Mouse (Mus musculus): ENCODE measurements around the gene Rnd2. TPM values are rescaled to one million over a fixed set of nuclear protein-coding genes. Genes with fewer than 3 reads are reported as not detected.
A peak's percentile ranks its signal among the peaks of the same experiment; 100 is the strongest.
"Not testable (repeated sequence)": the region's sequence is repeated elsewhere in the genome, so short reads cannot be mapped to it uniquely, and the experiment has no call there.

Rnd2 gene
- polyA plus RNA-seq, 1 experiment: 19.2 TPM

- Histone ChIP-seq H3K79me3 (ENCODE audit: low read depth) (peaks cover 6% of the 10 kb centered on the region), H3ac (ENCODE audit: control insufficient read depth, insufficient read length, low read depth) (no peak overlapping the region), H3K36me3 (ENCODE audit: control insufficient read depth, insufficient read depth) (peaks cover 47% of the 10 kb centered on the region), H3K27me3 (ENCODE audit: control insufficient read depth, insufficient read depth, insufficient read length) (no peaks in the 10 kb centered on the region), H3K79me2 (ENCODE audit: control insufficient read depth, insufficient read depth) (peaks cover 32% of the 10 kb centered on the region), H3K4me3 (ENCODE audit: insufficient read depth, poor library complexity, severe bottlenecking) (no peak overlapping the region)
- TF ChIP-seq MAX (IDR thresholded peaks at IDR 0.05) (no peak), FOSL1 (IDR thresholded peaks at IDR 0.05; ENCODE audit: insufficient read depth, low read length, poor library complexity, severe bottlenecking) (no peak), CEBPB (IDR thresholded peaks at IDR 0.05; ENCODE audit: low read depth) (no peak), MYOD1 (IDR thresholded peaks at IDR 0.05; ENCODE audit: control insufficient read depth, insufficient read length, low read depth) (no peak), MYOG (IDR thresholded peaks at IDR 0.05; ENCODE audit: control insufficient read depth, extremely low read depth, insufficient read length) (no peak), CTCF (IDR thresholded peaks at IDR 0.05; ENCODE audit: control insufficient read depth, insufficient read depth, insufficient read length) (no peak), USF1 (IDR thresholded peaks at IDR 0.05; ENCODE audit: low read depth) (no peak)
These were observed 2.0 kb upstream of the Rnd2 start for GRCm38 (mm10) chr11:101462583-101463440.

- Histone ChIP-seq H3K79me2 (ENCODE audit: control insufficient read depth, insufficient read depth) (peaks cover 32% of the 10 kb centered on the region), H3K27me3 (ENCODE audit: control insufficient read depth, insufficient read depth, insufficient read length) (no peaks in the 10 kb centered on the region), H3K79me3 (ENCODE audit: low read depth) (peaks cover 6% of the 10 kb centered on the region), H3ac (ENCODE audit: control insufficient read depth, insufficient read length, low read depth) (peak overlapping the region; percentile 88), H3K36me3 (ENCODE audit: control insufficient read depth, insufficient read depth) (peaks cover 24% of the 10 kb centered on the region), H3K4me3 (ENCODE audit: insufficient read depth, poor library complexity, severe bottlenecking) (peak overlapping the region; percentile 84)
- TF ChIP-seq MYOD1 (IDR thresholded peaks at IDR 0.05; ENCODE audit: control insufficient read depth, insufficient read length, low read depth) (no peak), CEBPB (IDR thresholded peaks at IDR 0.05; ENCODE audit: low read depth) (no peak), MAX (IDR thresholded peaks at IDR 0.05) (peak; percentile 34), CTCF (IDR thresholded peaks at IDR 0.05; ENCODE audit: control insufficient read depth, insufficient read depth, insufficient read length) (peak; percentile 7), USF1 (IDR thresholded peaks at IDR 0.05; ENCODE audit: low read depth) (peak; percentile 73), MYOG (IDR thresholded peaks at IDR 0.05; ENCODE audit: control insufficient read depth, extremely low read depth, insufficient read length) (no peak)
These were observed 486 bp downstream of the Rnd2 start for GRCm38 (mm10) chr11:101465101-101465868.

DNA sequence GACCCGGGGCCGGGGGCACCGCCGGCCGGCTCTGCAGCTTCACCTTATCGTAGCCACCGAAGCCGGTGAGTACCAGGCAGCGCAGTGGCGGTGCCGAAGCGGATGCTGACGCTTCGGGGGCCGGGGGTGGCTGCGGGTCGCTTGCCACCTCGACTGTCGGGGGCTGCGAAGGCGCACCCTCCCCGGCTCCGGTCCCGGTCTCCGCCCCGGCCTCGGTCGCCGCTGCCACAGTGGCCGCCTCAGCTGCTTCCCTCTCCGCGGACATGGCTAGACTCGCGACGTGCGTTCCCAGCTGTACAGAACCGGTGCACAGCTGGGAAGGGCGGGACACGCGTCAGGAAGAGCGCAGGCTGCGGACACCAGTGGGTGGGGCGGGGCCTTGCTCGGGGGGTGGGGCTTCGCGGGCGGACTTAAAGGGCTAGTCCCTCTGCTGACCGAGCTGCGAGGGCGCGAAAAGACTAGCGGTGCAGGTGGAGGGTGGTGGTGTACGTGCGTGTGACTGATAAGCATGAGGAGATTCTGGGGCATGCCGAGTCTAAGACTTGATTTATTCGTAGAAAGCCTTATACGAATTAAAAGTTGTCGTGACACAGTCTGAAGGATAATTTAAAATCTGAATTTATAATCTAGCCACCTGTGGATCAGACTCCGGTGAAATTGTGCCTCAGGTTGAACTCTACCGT lies 1.2 kb downstream of the Rnd2 start, which contains the start of gene Vat1:
Gene Vat1, minus strand, starts transcription at position 362 of the 683 bp plus-strand sequence.
- Histone ChIP-seq H3K79me2 (ENCODE audit: control insufficient read depth, insufficient read depth) (peaks cover 32% of the 10 kb centered on the region), H3ac (ENCODE audit: control insufficient read depth, insufficient read length, low read depth) (peak within 1 kb of the TSS; percentile 88), H3K27me3 (ENCODE audit: control insufficient read depth, insufficient read depth, insufficient read length) (no peaks in the 10 kb centered on the region), H3K4me3 (ENCODE audit: insufficient read depth, poor library complexity, severe bottlenecking) (peak within 1 kb of the TSS; percentile 84), H3K79me3 (ENCODE audit: low read depth) (peaks cover 6% of the 10 kb centered on the region), H3K36me3 (ENCODE audit: control insufficient read depth, insufficient read depth) (peaks cover 18% of the 10 kb centered on the region)
- no peak for TF ChIP-seq MYOD1 (IDR thresholded peaks at IDR 0.05; ENCODE audit: control insufficient read depth, insufficient read length, low read depth)
- TF ChIP-seq MYOG (IDR thresholded peaks at IDR 0.05; ENCODE audit: control insufficient read depth, extremely low read depth, insufficient read length): no peak
- TF ChIP-seq FOSL1 (IDR thresholded peaks at IDR 0.05; ENCODE audit: insufficient read depth, low read length, poor library complexity, severe bottlenecking): no peak
- no peak for TF ChIP-seq USF1 (IDR thresholded peaks at IDR 0.05; ENCODE audit: low read depth)
- TF ChIP-seq CTCF (IDR thresholded peaks at IDR 0.05; ENCODE audit: control insufficient read depth, insufficient read depth, insufficient read length): no peak
- TF ChIP-seq MAX (IDR thresholded peaks at IDR 0.05): no peak
- no peak for TF ChIP-seq CEBPB (IDR thresholded peaks at IDR 0.05; ENCODE audit: low read depth)

- not testable (repeated sequence) for H3ac ChIP-seq (ENCODE audit: control insufficient read depth, insufficient read length, low read depth); H3K27me3 ChIP-seq (ENCODE audit: control insufficient read depth, insufficient read depth, insufficient read length); H3K79me3 ChIP-seq (ENCODE audit: low read depth)
- Histone ChIP-seq H3K4me3 (ENCODE audit: insufficient read depth, poor library complexity, severe bottlenecking) (peak overlapping the region; percentile 84), H3K36me3 (ENCODE audit: control insufficient read depth, insufficient read depth) (peaks cover 13% of the 10 kb centered on the region), H3K79me2 (ENCODE audit: control insufficient read depth, insufficient read depth) (peaks cover 32% of the 10 kb centered on the region)
These were observed 1.8 kb downstream of the Rnd2 start for GRCm38 (mm10) chr11:101466552-101466950.

DNA sequence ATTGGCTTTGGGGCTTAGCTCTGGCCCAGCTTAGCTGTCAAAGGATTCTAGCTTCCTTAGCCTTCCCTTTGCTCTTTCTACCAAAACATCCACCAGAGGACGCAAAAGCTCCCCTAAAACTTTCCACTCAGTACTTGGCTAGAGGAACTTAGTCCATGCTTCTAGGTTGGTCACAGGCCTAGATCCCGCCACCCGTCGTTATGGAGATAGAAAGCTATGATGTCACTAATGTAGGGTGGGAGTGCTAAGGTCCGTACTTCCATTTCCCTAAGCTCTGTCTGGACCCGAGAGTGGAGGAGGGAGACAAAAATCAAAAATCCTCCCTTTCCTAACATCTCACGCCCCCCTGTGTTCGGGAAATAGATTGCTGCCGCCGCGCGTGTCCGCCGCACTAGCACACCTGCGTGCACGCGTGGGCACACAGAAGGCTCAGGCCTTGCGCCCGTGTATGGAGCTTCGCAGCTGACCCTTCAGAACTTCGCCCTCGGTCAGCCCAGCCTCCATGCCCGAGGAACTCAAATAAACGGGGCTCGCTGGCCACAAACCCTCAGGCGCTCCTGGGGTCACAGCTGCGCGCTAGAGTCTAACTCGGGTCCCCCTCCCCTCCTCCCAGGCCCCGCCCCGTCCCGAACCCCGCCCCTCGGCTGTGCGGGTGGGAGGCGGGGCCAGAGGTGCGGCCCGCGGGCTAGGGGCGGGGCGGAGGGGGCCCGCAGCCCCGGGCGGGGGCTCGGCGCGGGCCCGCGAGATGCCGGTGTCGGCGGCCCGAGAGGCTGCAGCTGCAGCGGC lies 2.9 kb downstream of the Rnd2 start:
- Histone ChIP-seq H3K79me3 (ENCODE audit: low read depth) (peaks cover 6% of the 10 kb centered on the region), H3K27me3 (ENCODE audit: control insufficient read depth, insufficient read depth, insufficient read length) (no peaks in the 10 kb centered on the region), H3K79me2 (ENCODE audit: control insufficient read depth, insufficient read depth) (peaks cover 27% of the 10 kb centered on the region)

More for the DNA sequence above, 2.9 kb downstream of the Rnd2 start:
- peak overlapping the region; percentile 36 for H3K4me3 ChIP-seq (ENCODE audit: insufficient read depth, poor library complexity, severe bottlenecking)
- TF ChIP-seq CTCF (IDR thresholded peaks at IDR 0.05; ENCODE audit: control insufficient read depth, insufficient read depth, insufficient read length): peak; percentile 42
- no peak for TF ChIP-seq MYOD1 (IDR thresholded peaks at IDR 0.05; ENCODE audit: control insufficient read depth, insufficient read length, low read depth)
- H3ac ChIP-seq (ENCODE audit: control insufficient read depth, insufficient read length, low read depth): peak overlapping the region; percentile 58
- H3K36me3 ChIP-seq (ENCODE audit: control insufficient read depth, insufficient read depth): peaks cover 2% of the 10 kb centered on the region
